Mouse (Mus musculus): Measurements from ENCODE around the gene Nubp2. TPM values are rescaled to one million over a fixed set of nuclear protein-coding genes. Genes with fewer than 3 reads are reported as not detected.

Gene Nubp2
- polyA plus RNA-seq, 1 experiment = 39.0 TPM

GRCm38 (mm10) chr17:24897600-24897999 lies 11.5 kb upstream of the Nubp2 start:
- H3K4me3 ChIP-seq (replicated peaks; ENCODE audit: insufficient read depth, low read depth, low read length) = peak overlapping the region; percentile 87
- DNase-seq = peak in 1 of 2 experiments; percentile 27
- TF ChIP-seq CTCF (IDR thresholded peaks at IDR 0.05; ENCODE audit: borderline replicate concordance, insufficient read depth, low read depth, low read length) (no peak), POLR2A (IDR thresholded peaks at IDR 0.05; ENCODE audit: borderline replicate concordance, insufficient read depth, low read length) (no peak)
- WGBS = 25% methylated on average over 4 of the region's 4 CpGs
- no peaks in the 10 kb centered on the region for H3K27me3 ChIP-seq (ENCODE audit: control insufficient read depth, insufficient read depth, low read length)
- peaks cover 35% of the 10 kb centered on the region for H3K4me1 ChIP-seq (ENCODE audit: control insufficient read depth, insufficient read depth, low read length)
- no peak overlapping the region for H3K27ac ChIP-seq (ENCODE audit: insufficient read depth, low read length)

GRCm38 (mm10) chr17:24896993-24897269 lies 10.8 kb upstream of the Nubp2 start:
- H3K4me3 ChIP-seq (replicated peaks; ENCODE audit: insufficient read depth, low read depth, low read length) = peak overlapping the region; percentile 87
- DNase-seq = peak in 1 of 2 experiments; percentile 32
- TF ChIP-seq POLR2A (IDR thresholded peaks at IDR 0.05; ENCODE audit: borderline replicate concordance, insufficient read depth, low read length) = no peak
- TF ChIP-seq CTCF (IDR thresholded peaks at IDR 0.05; ENCODE audit: borderline replicate concordance, insufficient read depth, low read depth, low read length) = no peak
- 8% methylated on average over 11 of the region's 11 CpGs for WGBS
- H3K27ac ChIP-seq (ENCODE audit: insufficient read depth, low read length) = peak overlapping the region; percentile 38; the same call in 1 of the 2 replicates
- H3K27me3 ChIP-seq (ENCODE audit: control insufficient read depth, insufficient read depth, low read length) = no peaks in the 10 kb centered on the region
- H3K4me1 ChIP-seq (ENCODE audit: control insufficient read depth, insufficient read depth, low read length) = peaks cover 41% of the 10 kb centered on the region

GRCm38 (mm10) chr17:24896241-24896992 lies 10.3 kb upstream of the Nubp2 start, which contains the start of gene Nme3:
Gene Nme3, plus strand, starts transcription at chr17:24896500.
- DNase-seq = peak; percentile 79 to 81
- Histone ChIP-seq H3K4me3 (replicated peaks; ENCODE audit: insufficient read depth, low read depth, low read length) (peak within 1 kb of the TSS; percentile 87), H3K27ac (ENCODE audit: insufficient read depth, low read length) (peak within 1 kb of the TSS; percentile 61), H3K4me1 (ENCODE audit: control insufficient read depth, insufficient read depth, low read length) (peaks cover 47% of the 10 kb centered on the region), H3K27me3 (ENCODE audit: control insufficient read depth, insufficient read depth, low read length) (no peaks in the 10 kb centered on the region)
- under 1% methylated on average over 50 of the region's 50 CpGs for WGBS
- TF ChIP-seq POLR2A (IDR thresholded peaks at IDR 0.05; ENCODE audit: borderline replicate concordance, insufficient read depth, low read length) (peak; percentile 42; the same call in 1 of the 2 replicates), CTCF (IDR thresholded peaks at IDR 0.05; ENCODE audit: borderline replicate concordance, insufficient read depth, low read depth, low read length) (peak; percentile 25; the same call in 1 of the 2 replicates)

- no peak for DNase-seq
- 2% methylated on average over 23 of the region's 23 CpGs for WGBS
- peaks cover 54% of the 10 kb centered on the region for H3K4me1 ChIP-seq (ENCODE audit: control insufficient read depth, insufficient read depth, low read length)
- TF ChIP-seq CTCF (IDR thresholded peaks at IDR 0.05; ENCODE audit: borderline replicate concordance, insufficient read depth, low read depth, low read length) = no peak
- no peak for TF ChIP-seq POLR2A (IDR thresholded peaks at IDR 0.05; ENCODE audit: borderline replicate concordance, insufficient read depth, low read length)
- H3K4me3 ChIP-seq (replicated peaks; ENCODE audit: insufficient read depth, low read depth, low read length) = peak overlapping the region; percentile 87
- no peaks in the 10 kb centered on the region for H3K27me3 ChIP-seq (ENCODE audit: control insufficient read depth, insufficient read depth, low read length)
- H3K27ac ChIP-seq (ENCODE audit: insufficient read depth, low read length) = peak overlapping the region; percentile 61; the same call in 1 of the 2 replicates
Measured at GRCm38 (mm10) chr17:24895571-24896240, 9.6 kb upstream of the Nubp2 start.

GRCm38 (mm10) chr17:24894995-24895547 lies 8.9 kb upstream of the Nubp2 start, which contains the start of the genes Eme2 and Mrps34:
Gene Eme2, minus strand, starts transcription at chr17:24895087.
Gene Mrps34, plus strand, starts transcription at chr17:24895116.
- TF ChIP-seq POLR2A (IDR thresholded peaks at IDR 0.05; ENCODE audit: borderline replicate concordance, insufficient read depth, low read length) (peak; percentile 69; the same call in 1 of the 2 replicates), CTCF (IDR thresholded peaks at IDR 0.05; ENCODE audit: borderline replicate concordance, insufficient read depth, low read depth, low read length) (no peak)
- Histone ChIP-seq H3K27me3 (ENCODE audit: control insufficient read depth, insufficient read depth, low read length) (no peaks in the 10 kb centered on the region), H3K4me1 (ENCODE audit: control insufficient read depth, insufficient read depth, low read length) (peaks cover 60% of the 10 kb centered on the region), H3K4me3 (replicated peaks; ENCODE audit: insufficient read depth, low read depth, low read length) (peak within 1 kb of the TSS; percentile 87), H3K27ac (ENCODE audit: insufficient read depth, low read length) (peak within 1 kb of the TSS; percentile 67)
- under 1% methylated on average over 62 of the region's 62 CpGs for WGBS
- DNase-seq = peak; percentile 87 to 89

- peak in 1 of 2 experiments; percentile 27 for DNase-seq
Measured at GRCm38 (mm10) chr17:24894061-24894994, 8.2 kb upstream of the Nubp2 start.

GRCm38 (mm10) chr17:24893276-24893675 lies 7.1 kb upstream of the Nubp2 start:
- Histone ChIP-seq H3K4me3 (replicated peaks; ENCODE audit: insufficient read depth, low read depth, low read length) (no peak overlapping the region), H3K27me3 (ENCODE audit: control insufficient read depth, insufficient read depth, low read length) (no peaks in the 10 kb centered on the region), H3K4me1 (ENCODE audit: control insufficient read depth, insufficient read depth, low read length) (peaks cover 63% of the 10 kb centered on the region), H3K27ac (ENCODE audit: insufficient read depth, low read length) (no peak overlapping the region)
- DNase-seq = peak; percentile 28
- TF ChIP-seq CTCF (IDR thresholded peaks at IDR 0.05; ENCODE audit: borderline replicate concordance, insufficient read depth, low read depth, low read length) (no peak), POLR2A (IDR thresholded peaks at IDR 0.05; ENCODE audit: borderline replicate concordance, insufficient read depth, low read length) (no peak)
- WGBS = 17% methylated on average over 2 of the region's 2 CpGs

More at GRCm38 (mm10) chr17:24894061-24894994, 8.2 kb upstream of the Nubp2 start:
- H3K27me3 ChIP-seq (ENCODE audit: control insufficient read depth, insufficient read depth, low read length) = no peaks in the 10 kb centered on the region
- peaks cover 66% of the 10 kb centered on the region for H3K4me1 ChIP-seq (ENCODE audit: control insufficient read depth, insufficient read depth, low read length)
- H3K27ac ChIP-seq (ENCODE audit: insufficient read depth, low read length) = peak overlapping the region; percentile 67
- H3K4me3 ChIP-seq (replicated peaks; ENCODE audit: insufficient read depth, low read depth, low read length) = peak overlapping the region; percentile 87
- TF ChIP-seq CTCF (IDR thresholded peaks at IDR 0.05; ENCODE audit: borderline replicate concordance, insufficient read depth, low read depth, low read length) (no peak), POLR2A (IDR thresholded peaks at IDR 0.05; ENCODE audit: borderline replicate concordance, insufficient read depth, low read length) (no peak)
- 8% methylated on average over 31 of the region's 31 CpGs for WGBS

Measured in cerebellum, adult 2 months (tissue).